Comparison of ENCODE assay signal across 8 mouse cellular contexts in genomic region chr19:43905985-43906384, GRCm38 (mm10). TPM values are rescaled to one million over a fixed set of nuclear protein-coding genes. Genes with fewer than 3 reads are reported as not detected.
DNase-seq lines count a peak whose midpoint lies in the region; ATAC-seq and TF ChIP-seq lines count a peak whose summit lies in the region.

No protein-coding gene starts in this region.

- 0 out of 2 replicates have a peak overlapping the region, but pooled peaks have one; percentile 50 for H3K27ac ChIP-seq in hindbrain, embryonic 10.5 days
- no peak overlapping the region for H3K27ac ChIP-seq in hindbrain, embryonic 12.5 days
- no peak overlapping the region for H3K27ac ChIP-seq in ES-E14 (ENCODE audit: insufficient read depth, low read depth, low read length, poor library complexity, severe bottlenecking)

- no peaks in the 10 kb centered on the region for H3K9me3 ChIP-seq in hindbrain, embryonic 10.5 days
- no peaks in the 10 kb centered on the region for H3K9me3 ChIP-seq in hindbrain, embryonic 12.5 days (replicated peaks)
- H3K9me3 ChIP-seq in ES-E14 (ENCODE audit: control insufficient read depth, insufficient read depth, low read depth, low read length) = no peaks in the 10 kb centered on the region

- H3K4me3 ChIP-seq in hindbrain, embryonic 10.5 days = no peak overlapping the region
- H3K4me3 ChIP-seq in hindbrain, embryonic 12.5 days = no peak overlapping the region
- H3K4me3 ChIP-seq in ES-E14 (ENCODE audit: insufficient read depth in 1 of 2, low read depth in 1 of 2, low read length in 2 of 2, poor library complexity in 1 of 2, severe bottlenecking in 1 of 2) = no peak overlapping the region

- H3K9ac ChIP-seq in hindbrain, embryonic 12.5 days = no peak overlapping the region
- H3K9ac ChIP-seq in ES-E14 (ENCODE audit: insufficient read depth, low read depth, low read length, poor library complexity, severe bottlenecking) = no peak overlapping the region

- ATAC-seq in hindbrain, embryonic 12.5 days (ENCODE audit: low FRiP score) = no peak
- peak; percentile 54; the same call in 1 of the 2 replicates for ATAC-seq in megakaryocyte progenitor cell, adult 5-6 weeks (replicated peaks; ENCODE audit: poor library complexity)

- H3K27me3 ChIP-seq in hindbrain, embryonic 10.5 days (ENCODE audit: insufficient read depth, poor library complexity, severe bottlenecking) = 0 out of 2 replicates have a peak, but pooled peaks cover 3% of the 10 kb centered on the region
- H3K27me3 ChIP-seq in hindbrain, embryonic 12.5 days = no peaks in the 10 kb centered on the region

- intact Hi-C loops in gastrocnemius, postnatal 14 days (cut with DNase I; ENCODE audit: low total_unique reads) = loop anchor here (2.0 kb wide), 1 partner anchor 73 kb away; no protein-coding TSS in a partner anchor

- H3K4me2 ChIP-seq in hindbrain, embryonic 12.5 days (replicated peaks) = no peak overlapping the region

- H3K36me3 ChIP-seq in hindbrain, embryonic 10.5 days = peaks cover 12% of the 10 kb centered on the region
- H3K36me3 ChIP-seq in hindbrain, embryonic 12.5 days = peaks cover 16% of the 10 kb centered on the region
- no peaks in the 10 kb centered on the region for H3K36me3 ChIP-seq in ES-E14 (ENCODE audit: control insufficient read depth, insufficient read depth, low read length, poor library complexity, severe bottlenecking)

- peak; percentile 47 for DNase-seq in hindbrain, embryonic 10.5 days (ENCODE audit: low spot score)
- DNase-seq in 3T3-L1 (ENCODE audit: low read depth, low spot score) = peak; percentile 60
- no peak for DNase-seq in ES-E14 (ENCODE audit: low read depth, low spot score)
- peak; percentile 39 for DNase-seq in gastrocnemius, postnatal 14 days
- no peak for DNase-seq in natural killer cell, adult 2 months (ENCODE audit: low spot score in 2 of 2)
- no peak for DNase-seq in right cerebral cortex, adult 2 months (ENCODE audit: low spot score in 2 of 2)

- in situ Hi-C loops in ES-E14 (cut with MboI; ENCODE audit: low sequenced_read_pairs in 2 of 2, unreplicated experiment in 2 of 2) = no loop called here

- WGBS in hindbrain, embryonic 10.5 days = 45% methylated on average over 5 of the region's 5 CpGs
- 40% methylated on average over 5 of the region's 5 CpGs for WGBS in hindbrain, embryonic 12.5 days

- H3K4me1 ChIP-seq in hindbrain, embryonic 10.5 days (replicated peaks) = peaks cover 17% of the 10 kb centered on the region
- no peaks in the 10 kb centered on the region for H3K4me1 ChIP-seq in hindbrain, embryonic 12.5 days
- no peaks in the 10 kb centered on the region; a peak in 1 of 4 replicates for H3K4me1 ChIP-seq in ES-E14 (ENCODE audit: control insufficient read depth in 2 of 2, insufficient read depth in 2 of 2, low read length in 2 of 2, poor library complexity in 1 of 2)

TF ChIP-seq in ES-E14, 5 proteins besides CTCF, POLR2A, EP300 and RAD21:
- TF ChIP-seq HCFC1 (IDR thresholded peaks at IDR 0.05; ENCODE audit: borderline replicate concordance, insufficient read depth, low read length) = no peak
- TF ChIP-seq ZC3H11A (IDR thresholded peaks at IDR 0.05; ENCODE audit: borderline replicate concordance, low read depth, low read length) = peak; percentile 21; the same call in 1 of the 2 replicates

RNA-seq across cellular contexts. Expression of gene Dnmbp, which starts 34.0 kb away (rescaled TPM):
- 16.2 and 16.4 TPM in 2 replicates for polyA plus RNA-seq in hindbrain, embryonic 10.5 days (2016; fragmentation: Nextera tagmentation; extraction: Ambion mirVana)
- polyA plus RNA-seq in hindbrain, embryonic 12.5 days (2016; fragmentation: Nextera tagmentation; extraction: Ambion mirVana) = 14.5 and 16.9 TPM in 2 replicates
- total RNA-seq in ES-E14 (2012; rRNA removed) = 11.5 and 14.3 TPM in 2 replicates
- 10 to 100 TPM in 1 of 2 experiments, 1 to 10 TPM in 1; 8.4 to 11.8 TPM for total RNA-seq in gastrocnemius, postnatal 14 days (2021)
- total RNA-seq in megakaryocyte progenitor cell, adult 5-6 weeks (2015) = 7.4 and 7.7 TPM in 2 replicates
- total RNA-seq in megakaryocyte progenitor cell, adult 5-6 weeks (2017) = 7.7 and 14.6 TPM in 2 replicates

Comparison
In these comparisons a context has a peak if more than half of its experiments do, and no peak if none do; other contexts are left out.
1. DNase-seq: peak in hindbrain, embryonic 10.5 days (single experiment), 3T3-L1 (single experiment) and gastrocnemius, postnatal 14 days (single experiment); none in ES-E14 (single experiment), natural killer cell, adult 2 months (0 of 2) and right cerebral cortex, adult 2 months (0 of 2).